Mouse (Mus musculus) midbrain, embryonic 15.5 days (tissue): ENCODE measurements at regions not wholly inside any gene's neighbourhood (a gene's known extent, or its start where the extent isn't known, plus 50 kb on each side); places are given as distances from the start of the nearest gene placed in this dataset.

Experiments
- ATAC-seq: fragments of 200-750 bp; cut with Nextera tagmentation; replicated peaks from 2 replicates; pipeline ENCODE4 v1.8.0; 2017; ENCODE audit warnings: moderate TSS enrichment
- H3K27ac ChIP-seq: fragments of 300-500 bp; sonication (generic); 2 replicates; pipeline ENCODE4 v1.5.1; 2015; ENCODE audit warnings: mild to moderate bottlenecking, inconsistent platforms
- H3K27me3 ChIP-seq: fragments of 300-500 bp; sonication (generic); replicated peaks from 2 replicates; pipeline ENCODE4 v1.6.1; 2015; ENCODE audit warnings: inconsistent platforms
- H3K36me3 ChIP-seq: fragments of 300-500 bp; sonication (generic); replicated peaks from 2 replicates; pipeline ENCODE4 v1.6.1; 2015; ENCODE audit warnings: inconsistent platforms
- H3K4me1 ChIP-seq: fragments of 300-500 bp; sonication (generic); 2 replicates; pipeline ENCODE4 v1.6.1; 2015; ENCODE audit warnings: inconsistent platforms
- H3K4me2 ChIP-seq: fragments of 300-500 bp; sonication (generic); 2 replicates; pipeline ENCODE4 v1.6.1; 2015; ENCODE audit warnings: inconsistent platforms, mild to moderate bottlenecking, moderate library complexity
- H3K4me3 ChIP-seq: fragments of 300-500 bp; sonication (generic); 2 replicates; pipeline ENCODE4 v1.5.1; 2015; ENCODE audit warnings: mild to moderate bottlenecking, inconsistent platforms
- H3K9ac ChIP-seq: fragments of 300-500 bp; sonication (generic); 2 replicates; pipeline ENCODE4 v1.6.1; 2015; ENCODE audit warnings: mild to moderate bottlenecking, inconsistent platforms
- H3K9me3 ChIP-seq: fragments of 300-500 bp; sonication (generic); 2 replicates; pipeline ENCODE4 v1.6.1; 2016; ENCODE audit warnings: inconsistent platforms
- WGBS: fragments of 180-500 bp; shearing (Covaris S2); methylation state at CpG from one replicate; pipeline ENCODE4 v1.1.7; 2015; ENCODE audit warnings: mixed read lengths; 5-methylcytosine and 5-hydroxymethylcytosine counted together

DNA sequence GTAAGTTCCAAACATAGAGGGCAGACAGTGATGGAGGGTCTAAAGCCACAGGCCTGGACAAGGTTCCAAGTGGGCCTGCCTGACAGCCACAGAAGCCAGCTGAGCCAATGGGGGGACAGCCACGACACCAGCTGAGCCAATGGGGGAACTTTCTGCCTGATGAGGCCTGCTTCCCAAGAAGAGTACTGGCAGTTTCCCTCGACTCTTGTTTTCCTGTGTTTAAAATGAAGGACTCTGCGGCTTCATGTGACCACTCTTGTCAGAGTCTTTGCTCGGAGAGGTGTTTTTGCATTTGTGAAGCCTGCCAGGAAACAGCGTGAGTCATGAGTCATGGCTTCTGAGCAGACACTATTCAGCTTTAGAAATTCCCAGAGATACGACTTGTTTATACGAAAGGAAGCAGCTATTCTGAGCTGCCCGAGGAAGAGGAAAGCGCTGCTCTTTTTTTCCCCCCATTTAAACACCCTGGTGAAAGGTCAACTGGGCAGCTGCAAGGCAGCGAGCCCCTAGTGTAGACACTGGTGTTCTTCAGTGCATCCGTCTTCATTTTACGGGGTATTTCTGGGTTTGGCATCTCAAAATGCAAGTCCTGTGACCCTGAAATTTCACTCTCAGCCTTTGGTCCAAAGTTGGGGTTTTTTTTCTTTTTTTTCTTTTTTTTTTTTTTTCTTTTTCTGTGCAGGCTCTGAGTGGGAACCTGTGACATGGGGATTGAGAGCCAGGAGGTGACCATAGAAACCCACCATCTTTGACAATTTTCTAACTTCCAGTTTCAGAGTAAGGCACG lies 183.5 kb upstream of the Klf7 start:
- no peaks in the 10 kb centered on the region for H3K27me3 ChIP-seq
- no peaks in the 10 kb centered on the region for H3K9me3 ChIP-seq
- peak overlapping the region; percentile 30 for H3K27ac ChIP-seq
- no peak overlapping the region for H3K9ac ChIP-seq
- WGBS: 34% methylated on average over 13 of the region's 13 CpGs
- no peak overlapping the region for H3K4me2 ChIP-seq
- peak; percentile 58; the same call in 1 of the 2 replicates for ATAC-seq
- no peaks in the 10 kb centered on the region for H3K36me3 ChIP-seq
- H3K4me3 ChIP-seq: no peak overlapping the region
- peaks cover 14% of the 10 kb centered on the region for H3K4me1 ChIP-seq

GRCm38 (mm10) chr1:64302833-64303358 lies 180.8 kb upstream of the Klf7 start:
- WGBS: 6% methylated on average over 9 of the region's 10 CpGs
- 0 out of 2 replicates have a peak, but pooled peaks have one; percentile 50 for ATAC-seq
- H3K27ac ChIP-seq: peak overlapping the region; percentile 58; the same call in 1 of the 2 replicates
- H3K4me2 ChIP-seq: peak overlapping the region; percentile 36
- no peaks in the 10 kb centered on the region for H3K27me3 ChIP-seq
- H3K9me3 ChIP-seq: no peaks in the 10 kb centered on the region
- H3K9ac ChIP-seq: no peak overlapping the region
- H3K4me1 ChIP-seq: peaks cover 17% of the 10 kb centered on the region
- no peaks in the 10 kb centered on the region for H3K36me3 ChIP-seq
- H3K4me3 ChIP-seq: no peak overlapping the region; the same call in 1 of the 2 replicates

DNA sequence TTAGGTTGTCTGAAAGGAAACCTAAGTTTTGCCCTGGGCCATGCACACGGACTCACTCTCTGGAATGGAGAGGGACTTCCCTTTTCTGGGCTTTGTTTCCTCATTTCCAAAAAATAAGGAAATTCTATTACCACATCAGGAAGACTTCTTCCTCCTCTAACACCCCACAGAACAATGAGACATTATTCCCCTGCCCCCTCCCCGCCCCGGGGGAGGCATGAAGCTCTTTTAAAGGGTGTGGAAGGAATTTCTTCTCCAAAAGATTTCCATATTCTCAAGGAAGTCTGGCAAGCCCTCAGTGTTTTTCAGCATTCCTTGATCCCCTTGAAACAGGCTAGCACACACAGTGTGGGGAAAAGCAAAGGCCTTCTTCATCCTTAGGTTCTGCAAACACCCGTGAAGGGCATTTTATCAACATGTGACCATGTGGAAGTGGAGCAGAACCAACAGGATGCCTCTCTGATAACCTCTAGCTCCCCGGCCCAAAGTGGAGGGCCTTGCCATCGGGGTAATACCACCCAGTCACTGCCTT lies 179.5 kb upstream of the Klf7 start:
- 75% methylated on average over 6 of the region's 6 CpGs for WGBS
- Histone ChIP-seq H3K9me3 (no peaks in the 10 kb centered on the region), H3K4me2 (no peak overlapping the region), H3K36me3 (no peaks in the 10 kb centered on the region), H3K27ac (no peak overlapping the region), H3K4me1 (peaks cover 15% of the 10 kb centered on the region), H3K9ac (no peak overlapping the region), H3K27me3 (no peaks in the 10 kb centered on the region), H3K4me3 (no peak overlapping the region)
- no peak for ATAC-seq

GRCm38 (mm10) chr1:64300951-64301529 lies 179.0 kb upstream of the Klf7 start:
- H3K9me3 ChIP-seq: no peaks in the 10 kb centered on the region
- H3K4me3 ChIP-seq: no peak overlapping the region
- H3K4me1 ChIP-seq: peaks cover 15% of the 10 kb centered on the region
- no peaks in the 10 kb centered on the region for H3K27me3 ChIP-seq
- no peak for ATAC-seq
- no peak overlapping the region for H3K4me2 ChIP-seq
- H3K27ac ChIP-seq: no peak overlapping the region
- H3K9ac ChIP-seq: no peak overlapping the region
- H3K36me3 ChIP-seq: no peaks in the 10 kb centered on the region
- WGBS: 88% methylated on average over 8 of the region's 8 CpGs

- H3K27me3 ChIP-seq: no peaks in the 10 kb centered on the region
- no peak overlapping the region for H3K9ac ChIP-seq
- peaks cover 12% of the 10 kb centered on the region for H3K4me1 ChIP-seq
- no peaks in the 10 kb centered on the region for H3K36me3 ChIP-seq
- no peak overlapping the region for H3K4me2 ChIP-seq
- ATAC-seq: 0 out of 2 replicates have a peak, but pooled peaks have one; percentile 54
- H3K9me3 ChIP-seq: no peaks in the 10 kb centered on the region
- H3K27ac ChIP-seq: no peak overlapping the region
- no peak overlapping the region for H3K4me3 ChIP-seq
- 14% methylated on average over 2 of the region's 2 CpGs for WGBS
These were observed 176.9 kb upstream of the Klf7 start for GRCm38 (mm10) chr1:64298950-64299349.

- Histone ChIP-seq H3K4me3 (no peak overlapping the region), H3K4me1 (peaks cover 11% of the 10 kb centered on the region), H3K36me3 (no peaks in the 10 kb centered on the region), H3K4me2 (no peak overlapping the region), H3K27ac (no peak overlapping the region), H3K9ac (no peak overlapping the region), H3K9me3 (no peaks in the 10 kb centered on the region), H3K27me3 (no peaks in the 10 kb centered on the region)
- WGBS: 70% methylated on average over 14 of the region's 14 CpGs
- no peak for ATAC-seq
These were observed 176.1 kb upstream of the Klf7 start for GRCm38 (mm10) chr1:64298188-64298587.

- 85% methylated on average over 5 of the region's 5 CpGs for WGBS
- no peak overlapping the region for H3K27ac ChIP-seq
- H3K4me2 ChIP-seq: no peak overlapping the region
- H3K4me1 ChIP-seq: 0 out of 2 replicates have a peak, but pooled peaks cover 4% of the 10 kb centered on the region
- no peaks in the 10 kb centered on the region for H3K27me3 ChIP-seq
- no peaks in the 10 kb centered on the region for H3K9me3 ChIP-seq
- no peaks in the 10 kb centered on the region for H3K36me3 ChIP-seq
- no peak overlapping the region for H3K4me3 ChIP-seq
- no peak overlapping the region for H3K9ac ChIP-seq
- ATAC-seq: no peak
These were observed 175.3 kb upstream of the Klf7 start for GRCm38 (mm10) chr1:64297343-64297742.

- no peak overlapping the region for H3K9ac ChIP-seq
- H3K4me3 ChIP-seq: no peak overlapping the region
- no peaks in the 10 kb centered on the region for H3K9me3 ChIP-seq
- ATAC-seq: no peak
- H3K27me3 ChIP-seq: no peaks in the 10 kb centered on the region
- 28% methylated on average over 6 of the region's 6 CpGs for WGBS
- no peak overlapping the region for H3K4me2 ChIP-seq
- 0 out of 2 replicates have a peak overlapping the region, but pooled peaks have one; percentile 12 for H3K27ac ChIP-seq
- H3K4me1 ChIP-seq: 0 out of 2 replicates have a peak, but pooled peaks cover 4% of the 10 kb centered on the region
- no peaks in the 10 kb centered on the region for H3K36me3 ChIP-seq
These were observed 173.4 kb upstream of the Klf7 start for GRCm38 (mm10) chr1:64295512-64295945.

- Histone ChIP-seq H3K27me3 (no peaks in the 10 kb centered on the region), H3K4me2 (no peak overlapping the region), H3K9me3 (no peaks in the 10 kb centered on the region), H3K4me3 (no peak overlapping the region), H3K9ac (no peak overlapping the region), H3K36me3 (no peaks in the 10 kb centered on the region), H3K4me1 (0 out of 2 replicates have a peak, but pooled peaks cover 4% of the 10 kb centered on the region), H3K27ac (no peak overlapping the region)
- 82% methylated on average over 7 of the region's 7 CpGs for WGBS
- no peak for ATAC-seq
These were observed 173.0 kb upstream of the Klf7 start for GRCm38 (mm10) chr1:64295051-64295450.

- Histone ChIP-seq H3K9ac (no peak overlapping the region), H3K4me3 (no peak overlapping the region), H3K27ac (0 out of 2 replicates have a peak overlapping the region, but pooled peaks have one; percentile 20), H3K36me3 (no peaks in the 10 kb centered on the region), H3K4me2 (no peak overlapping the region), H3K27me3 (no peaks in the 10 kb centered on the region), H3K4me1 (peaks cover 8% of the 10 kb centered on the region), H3K9me3 (no peaks in the 10 kb centered on the region)
- ATAC-seq: peak; percentile 70
- WGBS: 42% methylated on average over 12 of the region's 12 CpGs
These were observed 166.8 kb upstream of the Klf7 start for GRCm38 (mm10) chr1:64288812-64289447.

- Histone ChIP-seq H3K4me2 (no peak overlapping the region), H3K27ac (no peak overlapping the region), H3K27me3 (no peaks in the 10 kb centered on the region), H3K9ac (no peak overlapping the region), H3K4me3 (no peak overlapping the region), H3K4me1 (peaks cover 8% of the 10 kb centered on the region), H3K36me3 (no peaks in the 10 kb centered on the region), H3K9me3 (no peaks in the 10 kb centered on the region)
- ATAC-seq: no peak
- 83% methylated on average over 2 of the region's 2 CpGs for WGBS
These were observed 165.0 kb upstream of the Klf7 start for GRCm38 (mm10) chr1:64287068-64287467.

DNA sequence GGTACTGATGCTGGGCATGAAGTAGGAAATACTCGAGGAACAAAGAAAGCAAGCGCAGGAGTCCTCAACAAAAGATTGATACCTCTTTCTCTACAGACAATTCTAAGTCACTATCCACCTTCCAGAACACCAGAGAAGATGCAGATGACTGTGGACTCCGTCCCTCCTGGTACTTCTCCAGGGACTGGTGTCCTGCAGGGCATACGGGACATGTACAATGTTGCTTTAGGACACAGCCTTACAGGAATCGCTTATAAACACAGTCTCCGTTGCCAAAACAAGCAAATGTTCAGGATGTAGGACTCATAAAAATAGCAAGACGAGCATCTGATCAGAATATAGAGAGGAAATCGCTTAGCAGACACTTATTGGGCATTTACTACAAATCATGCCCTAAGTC lies 162.6 kb upstream of the Klf7 start:
- Histone ChIP-seq H3K4me1 (peaks cover 8% of the 10 kb centered on the region), H3K27ac (no peak overlapping the region), H3K9ac (no peak overlapping the region), H3K27me3 (no peaks in the 10 kb centered on the region), H3K4me2 (no peak overlapping the region), H3K9me3 (no peaks in the 10 kb centered on the region), H3K4me3 (no peak overlapping the region), H3K36me3 (no peaks in the 10 kb centered on the region)
- WGBS: 86% methylated on average over 8 of the region's 8 CpGs
- no peak for ATAC-seq
